Mouse (Mus musculus): ENCODE data around the gene Dennd2a.
"Not testable (repeated sequence)": the region's sequence is repeated elsewhere in the genome, so short reads cannot be mapped to it uniquely, and the experiment has no call there.

Gene Dennd2a

GRCm38 (mm10) chr6:39451033-39451432 lies 106.6 kb downstream of the Dennd2a start:
- DNase-seq (ENCODE audit: low spot score): no peak

GRCm38 (mm10) chr6:39450580-39450979 lies 107.1 kb downstream of the Dennd2a start:
- no peak for DNase-seq (ENCODE audit: low spot score)

GRCm38 (mm10) chr6:39447429-39448185 lies 110.1 kb downstream of the Dennd2a start:
- no peak for DNase-seq (ENCODE audit: low spot score)

- no peak for DNase-seq (ENCODE audit: low spot score)
Observed at GRCm38 (mm10) chr6:39445801-39446572, 111.7 kb downstream of the Dennd2a start.

GRCm38 (mm10) chr6:39442786-39443287 lies 114.8 kb downstream of the Dennd2a start:
- no peak for DNase-seq (ENCODE audit: low spot score)

- DNase-seq (ENCODE audit: low spot score): no peak
Observed at GRCm38 (mm10) chr6:39440207-39440606, 117.5 kb downstream of the Dennd2a start.

GRCm38 (mm10) chr6:39437519-39437918 lies 120.1 kb downstream of the Dennd2a start:
- not testable (repeated sequence) for DNase-seq (ENCODE audit: low spot score)

GRCm38 (mm10) chr6:39435875-39436274 lies 121.8 kb downstream of the Dennd2a start:
- no peak for DNase-seq (ENCODE audit: low spot score)

GRCm38 (mm10) chr6:39434886-39435492 lies 122.7 kb downstream of the Dennd2a start:
- no peak for DNase-seq (ENCODE audit: low spot score)

- no peak for DNase-seq (ENCODE audit: low spot score)
Observed at GRCm38 (mm10) chr6:39434111-39434885, 123.4 kb downstream of the Dennd2a start.

- no peak for DNase-seq (ENCODE audit: low spot score)
Observed at GRCm38 (mm10) chr6:39433701-39434100, 124.0 kb downstream of the Dennd2a start.

GRCm38 (mm10) chr6:39433174-39433573 lies 124.5 kb downstream of the Dennd2a start:
- no peak for DNase-seq (ENCODE audit: low spot score)

- DNase-seq (ENCODE audit: low spot score): no peak
Observed at GRCm38 (mm10) chr6:39430722-39431121, 126.9 kb downstream of the Dennd2a start.

GRCm38 (mm10) chr6:39429007-39429788 lies 128.5 kb downstream of the Dennd2a start:
- no peak for DNase-seq (ENCODE audit: low spot score)

GRCm38 (mm10) chr6:39427276-39428003 lies 130.2 kb downstream of the Dennd2a start:
- no peak for DNase-seq (ENCODE audit: low spot score)

GRCm38 (mm10) chr6:39426725-39427124 lies 130.9 kb downstream of the Dennd2a start:
- DNase-seq (ENCODE audit: low spot score): no peak

GRCm38 (mm10) chr6:39425181-39425580 lies 132.5 kb downstream of the Dennd2a start:
- DNase-seq (ENCODE audit: low spot score): no peak

- DNase-seq (ENCODE audit: low spot score): no peak
Observed at GRCm38 (mm10) chr6:39423686-39424085, 134.0 kb downstream of the Dennd2a start.

GRCm38 (mm10) chr6:39423130-39423551 lies 134.5 kb downstream of the Dennd2a start:
- no peak for DNase-seq (ENCODE audit: low spot score)

- DNase-seq (ENCODE audit: low spot score): no peak
Observed at GRCm38 (mm10) chr6:39420867-39421266, 136.8 kb downstream of the Dennd2a start.

Measured in layer of hippocampus, adult 11-12 months (tissue).